24 mouse cellular contexts compared by ENCODE assay signal in genomic region chr6:43462849-43463369, GRCm38 (mm10).
DNase-seq lines count a peak whose midpoint lies in the region; ATAC-seq and TF ChIP-seq lines count a peak whose summit lies in the region.
"Had no signal": no experiment of that assay in that cellular context is flagged by ENCODE, and none has a peak within 500 bp of the region (broad histone marks: within the 10 kb centered on the region; RNA-seq: fewer than 3 reads in every experiment).

No protein-coding gene starts in this region.

- 55% methylated on average over 2 of the region's 2 CpGs for WGBS in forebrain, embryonic 15.5 days
- WGBS in forebrain, embryonic 11.5 days, result 85% methylated on average over 2 of the region's 2 CpGs
- WGBS in kidney, embryonic 16.5 days, result 21% methylated on average over 2 of the region's 2 CpGs
- 60% methylated on average over 2 of the region's 2 CpGs for WGBS in midbrain, embryonic 16.5 days
- 77% methylated on average over 2 of the region's 2 CpGs for WGBS in midbrain, embryonic 13.5 days

- H3K4me1 ChIP-seq in forebrain, embryonic 15.5 days, result peaks cover 15% of the 10 kb centered on the region
- H3K4me1 ChIP-seq in forebrain, embryonic 11.5 days (replicated peaks; ENCODE audit: control insufficient read depth, insufficient read depth, low read length), result no peaks in the 10 kb centered on the region
- peaks cover 12% of the 10 kb centered on the region for H3K4me1 ChIP-seq in kidney, embryonic 16.5 days (ENCODE audit: insufficient read depth, low read length)
- H3K4me1 ChIP-seq in midbrain, embryonic 16.5 days (ENCODE audit: control insufficient read depth, insufficient read depth, low read length), result no peaks in the 10 kb centered on the region
- H3K4me1 ChIP-seq in midbrain, embryonic 13.5 days (replicated peaks), result 0 out of 2 replicates have a peak, but pooled peaks cover 1% of the 10 kb centered on the region
- H3K4me1 ChIP-seq: embryonic facial prominence, embryonic 13.5 days; heart, embryonic 13.5 days; liver, embryonic 12.5 days; stomach, embryonic 15.5 days had no signal

- H3K36me3 ChIP-seq in forebrain, embryonic 15.5 days, result no peaks in the 10 kb centered on the region
- no peaks in the 10 kb centered on the region for H3K36me3 ChIP-seq in forebrain, embryonic 11.5 days (ENCODE audit: control insufficient read depth, insufficient read depth, low read length)
- no peaks in the 10 kb centered on the region for H3K36me3 ChIP-seq in kidney, embryonic 16.5 days (ENCODE audit: insufficient read depth, low read length)
- no peaks in the 10 kb centered on the region for H3K36me3 ChIP-seq in midbrain, embryonic 16.5 days (ENCODE audit: control insufficient read depth, insufficient read depth, low read length)
- H3K36me3 ChIP-seq in midbrain, embryonic 13.5 days, result no peaks in the 10 kb centered on the region
- H3K36me3 ChIP-seq: embryonic facial prominence, embryonic 13.5 days; forebrain, embryonic 12.5 days; heart, embryonic 13.5 days; liver, embryonic 12.5 days; stomach, embryonic 15.5 days had no signal

- H3K27me3 ChIP-seq in forebrain, embryonic 15.5 days, result no peaks in the 10 kb centered on the region
- no peaks in the 10 kb centered on the region for H3K27me3 ChIP-seq in forebrain, embryonic 11.5 days (ENCODE audit: control insufficient read depth, insufficient read depth, low read length)
- H3K27me3 ChIP-seq in kidney, embryonic 16.5 days (ENCODE audit: insufficient read depth, low read length), result no peaks in the 10 kb centered on the region
- H3K27me3 ChIP-seq in midbrain, embryonic 16.5 days (ENCODE audit: control insufficient read depth, insufficient read depth, low read depth, low read length), result no peaks in the 10 kb centered on the region
- H3K27me3 ChIP-seq in midbrain, embryonic 13.5 days, result no peaks in the 10 kb centered on the region
- H3K27me3 ChIP-seq: embryonic facial prominence, embryonic 13.5 days; forebrain, embryonic 12.5 days; heart, embryonic 13.5 days; liver, embryonic 12.5 days; stomach, embryonic 15.5 days had no signal

- TF ChIP-seq CTCF in brain, embryonic 14.5 days (IDR thresholded peaks at IDR 0.05; ENCODE audit: borderline replicate concordance, extremely low read depth, insufficient read depth, insufficient read length), result no peak

- no peaks in the 10 kb centered on the region for H3K9me3 ChIP-seq in forebrain, embryonic 15.5 days
- H3K9me3 ChIP-seq in forebrain, embryonic 11.5 days (ENCODE audit: control insufficient read depth, low read length), result no peaks in the 10 kb centered on the region
- no peaks in the 10 kb centered on the region for H3K9me3 ChIP-seq in kidney, embryonic 16.5 days (ENCODE audit: low read length)
- H3K9me3 ChIP-seq in midbrain, embryonic 16.5 days (replicated peaks; ENCODE audit: control insufficient read depth, low read length, poor library complexity, severe bottlenecking), result no peaks in the 10 kb centered on the region
- H3K9me3 ChIP-seq in midbrain, embryonic 13.5 days, result no peaks in the 10 kb centered on the region
- H3K9me3 ChIP-seq: embryonic facial prominence, embryonic 13.5 days; forebrain, embryonic 12.5 days; heart, embryonic 13.5 days; liver, embryonic 12.5 days; stomach, embryonic 15.5 days had no signal

- DNase-seq in forebrain, embryonic 11.5 days (ENCODE audit: low spot score), result no peak
- no peak for DNase-seq in kidney, adult 8-10 months
- peak; percentile 30 for DNase-seq in brain, embryonic 14.5 days (ENCODE audit: low read depth)
- no peak for DNase-seq in urinary bladder, adult 18-20 months (ENCODE audit: low spot score in 2 of 2)
- DNase-seq: adrenal gland, postnatal 25 days; cerebellum, adult 18-20 months; heart, postnatal 10 days; kidney, adult 18-20 months; layer of hippocampus, postnatal 36 days; liver, postnatal 0 days; retina, postnatal 1 day; right cerebral cortex, postnatal 14 days had no signal

- ATAC-seq in forebrain, embryonic 15.5 days (replicated peaks), result peak; percentile 33
- ATAC-seq in forebrain, embryonic 11.5 days (replicated peaks; ENCODE audit: low FRiP score), result no peak
- ATAC-seq in kidney, embryonic 16.5 days (ENCODE audit: low FRiP score, low TSS enrichment), result peak; percentile 82; the same call in 1 of the 2 replicates
- 0 out of 2 replicates have a peak, but pooled peaks have one; percentile 28 for ATAC-seq in midbrain, embryonic 16.5 days
- ATAC-seq in midbrain, embryonic 13.5 days, result no peak
- ATAC-seq: liver, embryonic 12.5 days; liver, postnatal 0 days; lung, postnatal 0 days had no signal

- TF ChIP-seq POLR2A in brain, embryonic 14.5 days (IDR thresholded peaks at IDR 0.05; ENCODE audit: borderline replicate concordance, extremely low read depth, insufficient read depth, insufficient read length, poor library complexity, severe bottlenecking), result no peak

- 0 out of 2 replicates have a peak overlapping the region, but pooled peaks have one; percentile 43 for H3K27ac ChIP-seq in forebrain, embryonic 15.5 days (replicated peaks)
- no peak overlapping the region for H3K27ac ChIP-seq in forebrain, embryonic 11.5 days (ENCODE audit: low read depth, low read length)
- no peak overlapping the region for H3K27ac ChIP-seq in kidney, embryonic 16.5 days (ENCODE audit: low read length)
- no peak overlapping the region for H3K27ac ChIP-seq in midbrain, embryonic 16.5 days (ENCODE audit: low read length)
- no peak overlapping the region for H3K27ac ChIP-seq in midbrain, embryonic 13.5 days
- H3K27ac ChIP-seq: embryonic facial prominence, embryonic 13.5 days; forebrain, embryonic 12.5 days; heart, embryonic 13.5 days; hindbrain, embryonic 14.5 days; liver, embryonic 12.5 days; macrophage; stomach, embryonic 15.5 days had no signal

- no peak overlapping the region for H3K4me3 ChIP-seq in forebrain, embryonic 15.5 days
- H3K4me3 ChIP-seq in forebrain, embryonic 11.5 days (ENCODE audit: low read depth, low read length), result no peak overlapping the region
- H3K4me3 ChIP-seq in kidney, embryonic 16.5 days (ENCODE audit: low read length), result no peak overlapping the region
- H3K4me3 ChIP-seq in midbrain, embryonic 16.5 days (ENCODE audit: low read depth, low read length), result no peak overlapping the region
- H3K4me3 ChIP-seq in midbrain, embryonic 13.5 days (replicated peaks), result no peak overlapping the region
- H3K4me3 ChIP-seq: embryonic facial prominence, embryonic 13.5 days; forebrain, embryonic 12.5 days; heart, embryonic 13.5 days; liver, embryonic 12.5 days; stomach, embryonic 15.5 days had no signal

- H3K4me2 ChIP-seq in forebrain, embryonic 15.5 days (replicated peaks), result no peak overlapping the region
- H3K4me2 ChIP-seq in forebrain, embryonic 11.5 days (ENCODE audit: low read depth, low read length, severe bottlenecking), result no peak overlapping the region
- no peak overlapping the region for H3K4me2 ChIP-seq in kidney, embryonic 16.5 days (replicated peaks; ENCODE audit: low read depth, low read length)
- H3K4me2 ChIP-seq in midbrain, embryonic 16.5 days (ENCODE audit: low read length), result no peak overlapping the region
- no peak overlapping the region for H3K4me2 ChIP-seq in midbrain, embryonic 13.5 days (replicated peaks)
- H3K4me2 ChIP-seq: embryonic facial prominence, embryonic 13.5 days; forebrain, embryonic 12.5 days; heart, embryonic 13.5 days; hindbrain, embryonic 14.5 days; liver, embryonic 12.5 days; stomach, embryonic 15.5 days had no signal

- H3K9ac ChIP-seq in forebrain, embryonic 15.5 days (replicated peaks), result no peak overlapping the region
- no peak overlapping the region for H3K9ac ChIP-seq in forebrain, embryonic 11.5 days (ENCODE audit: low read length)
- H3K9ac ChIP-seq in kidney, embryonic 16.5 days (replicated peaks; ENCODE audit: low read length), result no peak overlapping the region
- H3K9ac ChIP-seq in midbrain, embryonic 16.5 days (ENCODE audit: low read depth, low read length), result no peak overlapping the region
- no peak overlapping the region for H3K9ac ChIP-seq in midbrain, embryonic 13.5 days (replicated peaks)
- H3K9ac ChIP-seq: embryonic facial prominence, embryonic 13.5 days; forebrain, embryonic 12.5 days; heart, embryonic 13.5 days; hindbrain, embryonic 14.5 days; liver, embryonic 12.5 days; liver, postnatal 0 days; stomach, embryonic 15.5 days had no signal

Comparison
In these comparisons a context has a peak if more than half of its experiments do, and no peak if none do; other contexts are left out.
1. ATAC-seq: peak in forebrain, embryonic 15.5 days (single experiment), kidney, embryonic 16.5 days (single experiment) and midbrain, embryonic 16.5 days (single experiment); none in forebrain, embryonic 11.5 days (single experiment) and midbrain, embryonic 13.5 days (single experiment).